Mouse (Mus musculus) forebrain, embryonic 15.5 days (tissue): ENCODE results near the gene Cass4. TPM values are rescaled to one million over a fixed set of nuclear protein-coding genes. Genes with fewer than 3 reads are reported as not detected.

Source experiments
- ATAC-seq: fragments of 200-750 bp; cut with Nextera tagmentation; replicated peaks from 2 replicates; pipeline ENCODE4 v1.8.0; 2017; ENCODE audit warnings: mild to moderate bottlenecking, moderate TSS enrichment, moderate library complexity
- H3K27ac ChIP-seq: fragments of 300-500 bp; sonication (generic); replicated peaks from 2 replicates; pipeline ENCODE4 v1.5.1; 2015; ENCODE audit warnings: mild to moderate bottlenecking, inconsistent platforms
- H3K27me3 ChIP-seq: fragments of 300-500 bp; sonication (generic); 2 replicates; pipeline ENCODE4 v1.6.1; 2015; ENCODE audit warnings: inconsistent platforms
- H3K36me3 ChIP-seq: fragments of 300-500 bp; sonication (generic); 2 replicates; pipeline ENCODE4 v1.6.1; 2015; ENCODE audit warnings: mild to moderate bottlenecking, inconsistent platforms
- H3K4me1 ChIP-seq: fragments of 300-500 bp; sonication (generic); 2 replicates; pipeline ENCODE4 v1.6.1; 2015; ENCODE audit warnings: inconsistent platforms
- H3K4me2 ChIP-seq: fragments of 300-500 bp; sonication (generic); replicated peaks from 2 replicates; pipeline ENCODE4 v1.6.1; 2015; ENCODE audit warnings: mild to moderate bottlenecking, inconsistent platforms
- H3K4me3 ChIP-seq: fragments of 300-500 bp; sonication (generic); 2 replicates; pipeline ENCODE4 v1.5.1; 2015; ENCODE audit warnings: mild to moderate bottlenecking, inconsistent platforms
- H3K9ac ChIP-seq: fragments of 300-500 bp; sonication (generic); replicated peaks from 2 replicates; pipeline ENCODE4 v1.6.1; 2015; ENCODE audit warnings: mild to moderate bottlenecking, inconsistent platforms
- H3K9me3 ChIP-seq: fragments of 300-500 bp; sonication (generic); 2 replicates; pipeline ENCODE4 v1.6.1; 2016; ENCODE audit warnings: inconsistent platforms
- WGBS: fragments of 180-500 bp; shearing (Covaris S2); methylation state at CpG from one replicate; pipeline ENCODE4 v1.1.7; 2015; ENCODE audit warnings: mixed read lengths; 5-methylcytosine and 5-hydroxymethylcytosine counted together
- polyA plus RNA-seq: library from polyadenylated mRNA; unstranded; fragments of >200 nt; fragmentation: Nextera tagmentation; extraction: Ambion mirVana; gene quantifications from 2 replicates; pipeline ENCODE4 v1.2.1, GENCODE M21; 2015

The Cass4 gene
- polyA plus RNA-seq, 1 experiment from 2014 or later, result 0.05 TPM

DNA sequence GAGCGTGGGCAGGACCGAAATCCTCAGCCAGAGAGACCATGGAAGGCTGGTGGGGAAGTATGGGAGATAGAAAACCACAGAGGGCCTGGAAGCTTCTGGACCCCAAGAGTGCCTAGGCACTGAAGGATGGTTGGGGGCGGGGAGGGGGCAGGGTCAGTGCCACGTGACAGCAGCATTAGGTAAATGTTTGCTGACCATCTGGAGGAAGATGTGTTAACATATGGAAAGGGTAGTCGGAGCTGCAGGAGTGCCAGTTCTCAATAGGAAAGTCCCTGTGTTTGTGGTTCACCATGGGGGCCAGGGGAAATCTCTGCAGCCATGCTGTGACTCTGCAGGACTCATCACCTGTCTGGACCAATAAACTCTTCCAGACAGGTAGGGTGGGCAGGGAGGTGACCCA, 20.3 kb downstream of the Cass4 start:
- Histone ChIP-seq H3K4me1 (no peaks in the 10 kb centered on the region), H3K36me3 (no peaks in the 10 kb centered on the region), H3K4me2 (no peak overlapping the region), H3K9me3 (no peaks in the 10 kb centered on the region), H3K4me3 (no peak overlapping the region), H3K9ac (no peak overlapping the region), H3K27ac (no peak overlapping the region), H3K27me3 (no peaks in the 10 kb centered on the region)
- no peak for ATAC-seq
- 59% methylated on average over 5 of the region's 5 CpGs for WGBS

DNA sequence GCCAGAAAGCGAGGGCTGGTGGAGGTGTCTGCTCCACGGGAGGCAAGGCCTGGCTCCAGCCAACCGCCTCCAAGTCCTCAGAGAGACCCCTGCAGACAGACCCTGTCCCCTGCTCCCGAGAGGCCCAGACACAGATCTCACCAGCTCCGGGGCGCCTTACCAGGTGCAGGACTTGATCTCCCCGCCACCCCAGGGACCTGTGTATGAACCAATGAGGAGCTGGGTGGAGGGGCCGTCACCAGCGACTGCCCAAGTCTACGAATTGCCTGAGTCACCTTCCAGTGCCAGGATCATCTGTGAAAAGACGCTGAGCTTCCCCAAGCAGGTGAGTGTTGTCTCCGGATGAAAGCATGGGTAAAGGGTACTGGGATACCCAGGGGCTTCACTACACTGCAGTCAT, 22.6 kb downstream of the Cass4 start:
- no peak for ATAC-seq
- no peaks in the 10 kb centered on the region for H3K9me3 ChIP-seq
- no peaks in the 10 kb centered on the region for H3K36me3 ChIP-seq
- H3K27me3 ChIP-seq, result no peaks in the 10 kb centered on the region
- no peak overlapping the region for H3K4me3 ChIP-seq
- H3K9ac ChIP-seq, result no peak overlapping the region
- WGBS, result 59% methylated on average over 12 of the region's 12 CpGs
- no peak overlapping the region for H3K4me2 ChIP-seq
- no peaks in the 10 kb centered on the region for H3K4me1 ChIP-seq
- no peak overlapping the region for H3K27ac ChIP-seq

DNA sequence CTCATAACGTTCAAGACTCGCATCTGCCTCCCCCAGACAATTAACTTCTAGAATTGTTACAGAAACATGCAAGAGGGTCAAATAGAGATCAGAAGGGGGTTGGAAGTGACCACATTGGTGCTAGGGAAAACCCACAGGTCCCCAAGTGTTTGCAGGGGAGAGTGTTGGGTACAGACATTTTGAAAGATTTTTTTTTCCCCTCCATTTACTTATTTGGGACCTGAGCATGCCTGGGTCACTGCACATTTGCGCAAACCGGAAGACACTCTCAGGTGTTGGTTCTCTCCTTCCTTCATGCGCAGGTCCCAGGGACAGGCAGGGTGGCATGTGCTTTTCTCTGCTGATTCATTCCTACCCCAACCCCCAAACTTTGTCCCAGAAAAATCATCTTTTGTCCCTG, 23.3 kb downstream of the Cass4 start:
- Histone ChIP-seq H3K36me3 (no peaks in the 10 kb centered on the region), H3K9ac (no peak overlapping the region), H3K27me3 (no peaks in the 10 kb centered on the region), H3K4me3 (no peak overlapping the region), H3K4me2 (no peak overlapping the region), H3K9me3 (no peaks in the 10 kb centered on the region), H3K4me1 (no peaks in the 10 kb centered on the region), H3K27ac (no peak overlapping the region)
- WGBS, result 88% methylated on average over 5 of the region's 5 CpGs
- no peak for ATAC-seq

DNA sequence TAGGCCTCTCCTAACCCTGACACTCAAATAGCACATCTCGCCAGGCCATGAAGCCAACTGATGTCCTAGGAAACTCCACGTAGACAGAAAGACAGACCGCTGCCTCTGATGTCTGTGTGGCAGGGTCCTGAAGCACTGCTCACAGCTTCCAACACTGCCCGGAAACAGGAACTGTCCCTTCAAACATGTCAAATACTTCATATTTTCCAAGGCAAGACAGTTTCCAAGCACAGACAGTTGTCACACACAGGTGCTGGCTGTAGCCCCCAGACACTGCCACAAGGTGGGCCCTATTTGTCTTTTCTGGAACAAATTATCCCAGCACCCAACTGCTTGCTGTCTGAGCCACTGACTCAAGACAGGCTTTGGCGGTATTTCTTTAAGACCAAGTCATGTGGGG, 24.6 kb downstream of the Cass4 start:
- Histone ChIP-seq H3K9ac (no peak overlapping the region), H3K27ac (no peak overlapping the region), H3K4me1 (no peaks in the 10 kb centered on the region), H3K36me3 (no peaks in the 10 kb centered on the region), H3K27me3 (no peaks in the 10 kb centered on the region), H3K4me3 (no peak overlapping the region), H3K4me2 (no peak overlapping the region), H3K9me3 (no peaks in the 10 kb centered on the region)
- ATAC-seq, result no peak
- 90% methylated on average over 5 of the region's 5 CpGs for WGBS

DNA sequence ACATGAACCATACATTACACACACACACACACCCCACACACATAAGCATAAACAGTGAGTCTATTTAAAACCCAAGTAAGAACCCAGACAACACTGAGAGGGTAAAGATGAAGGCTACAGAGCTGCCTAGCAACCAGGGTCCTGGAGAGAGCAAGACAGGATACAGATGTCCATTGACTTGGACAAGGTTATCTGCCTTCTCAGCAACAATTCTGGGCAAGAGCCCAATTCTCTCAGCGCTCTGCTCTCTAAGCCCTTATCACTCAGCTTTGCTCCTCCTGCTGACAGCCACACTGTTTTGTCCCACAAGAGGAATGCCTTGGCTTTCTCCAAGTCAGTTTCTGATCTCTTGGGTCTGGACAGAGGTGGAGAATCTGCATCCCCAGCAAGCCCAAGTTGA, 37.0 kb downstream of the Cass4 start:
- no peaks in the 10 kb centered on the region for H3K36me3 ChIP-seq
- no peak for ATAC-seq
- no peaks in the 10 kb centered on the region for H3K4me1 ChIP-seq
- H3K27me3 ChIP-seq, result no peaks in the 10 kb centered on the region
- H3K9me3 ChIP-seq, result no peaks in the 10 kb centered on the region
- 83% methylated on average over 1 of the region's 1 CpGs for WGBS
- no peak overlapping the region for H3K9ac ChIP-seq
- H3K27ac ChIP-seq, result no peak overlapping the region
- no peak overlapping the region for H3K4me2 ChIP-seq
- H3K4me3 ChIP-seq, result no peak overlapping the region

DNA sequence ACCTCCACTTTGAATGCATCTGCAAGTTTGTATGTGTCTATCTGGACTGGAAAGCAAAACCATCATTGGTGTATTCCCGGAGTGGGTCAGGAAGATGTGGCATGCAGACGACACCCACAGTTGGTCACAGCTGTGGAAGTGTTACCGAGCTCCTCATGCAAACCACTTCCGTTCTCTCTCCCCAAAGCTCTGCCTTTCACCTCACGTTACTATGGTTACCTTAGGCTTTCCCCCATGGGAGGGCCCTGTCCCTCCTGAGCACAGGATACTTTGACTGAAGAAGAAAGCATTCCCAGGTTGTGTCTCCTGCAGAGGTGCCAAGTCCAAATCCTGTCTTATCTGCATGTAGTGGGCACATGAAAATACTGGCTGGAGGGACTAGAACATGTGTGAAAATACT, 40.2 kb downstream of the Cass4 start:
- WGBS, result 55% methylated on average over 5 of the region's 5 CpGs
- H3K4me2 ChIP-seq, result no peak overlapping the region
- no peaks in the 10 kb centered on the region for H3K27me3 ChIP-seq
- no peak for ATAC-seq
- H3K9me3 ChIP-seq, result no peaks in the 10 kb centered on the region
- no peaks in the 10 kb centered on the region for H3K4me1 ChIP-seq
- no peak overlapping the region for H3K9ac ChIP-seq
- H3K4me3 ChIP-seq, result no peak overlapping the region
- no peak overlapping the region for H3K27ac ChIP-seq
- no peaks in the 10 kb centered on the region for H3K36me3 ChIP-seq

DNA sequence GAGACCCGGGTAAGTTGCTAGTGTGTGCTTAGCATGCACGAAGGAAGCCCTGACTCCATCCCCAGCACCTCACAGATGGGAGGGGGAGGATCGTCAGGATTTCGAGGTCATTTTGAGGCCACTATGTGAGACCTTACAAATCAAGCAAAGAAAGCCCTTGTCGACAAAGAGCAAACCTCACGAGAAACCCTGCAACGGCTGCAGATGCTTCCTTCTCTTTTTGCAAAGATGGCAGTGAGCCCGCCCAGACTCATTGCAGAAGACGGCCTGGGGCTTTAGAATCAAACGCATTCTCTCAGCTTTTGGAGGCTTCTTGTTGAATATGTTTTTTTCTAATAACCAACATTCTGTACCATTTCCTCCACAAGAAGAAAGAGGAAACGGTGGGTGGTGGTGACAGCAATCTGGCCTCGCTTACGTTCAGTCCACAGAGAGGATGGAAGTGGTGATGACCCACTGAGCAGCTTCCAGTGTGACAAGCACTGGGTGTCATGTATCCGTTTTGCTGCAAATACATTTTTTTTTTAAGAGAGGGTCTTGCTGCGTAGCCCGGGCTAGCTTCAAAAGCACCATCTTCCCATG, 43.9 kb downstream of the Cass4 start:
- H3K36me3 ChIP-seq, result no peaks in the 10 kb centered on the region
- H3K4me2 ChIP-seq, result no peak overlapping the region
- no peaks in the 10 kb centered on the region for H3K9me3 ChIP-seq
- H3K4me1 ChIP-seq, result peaks cover 20% of the 10 kb centered on the region
- no peaks in the 10 kb centered on the region for H3K27me3 ChIP-seq
- H3K27ac ChIP-seq, result no peak overlapping the region
- H3K4me3 ChIP-seq, result no peak overlapping the region
- WGBS, result 72% methylated on average over 16 of the region's 16 CpGs
- H3K9ac ChIP-seq, result no peak overlapping the region
- no peak for ATAC-seq

DNA sequence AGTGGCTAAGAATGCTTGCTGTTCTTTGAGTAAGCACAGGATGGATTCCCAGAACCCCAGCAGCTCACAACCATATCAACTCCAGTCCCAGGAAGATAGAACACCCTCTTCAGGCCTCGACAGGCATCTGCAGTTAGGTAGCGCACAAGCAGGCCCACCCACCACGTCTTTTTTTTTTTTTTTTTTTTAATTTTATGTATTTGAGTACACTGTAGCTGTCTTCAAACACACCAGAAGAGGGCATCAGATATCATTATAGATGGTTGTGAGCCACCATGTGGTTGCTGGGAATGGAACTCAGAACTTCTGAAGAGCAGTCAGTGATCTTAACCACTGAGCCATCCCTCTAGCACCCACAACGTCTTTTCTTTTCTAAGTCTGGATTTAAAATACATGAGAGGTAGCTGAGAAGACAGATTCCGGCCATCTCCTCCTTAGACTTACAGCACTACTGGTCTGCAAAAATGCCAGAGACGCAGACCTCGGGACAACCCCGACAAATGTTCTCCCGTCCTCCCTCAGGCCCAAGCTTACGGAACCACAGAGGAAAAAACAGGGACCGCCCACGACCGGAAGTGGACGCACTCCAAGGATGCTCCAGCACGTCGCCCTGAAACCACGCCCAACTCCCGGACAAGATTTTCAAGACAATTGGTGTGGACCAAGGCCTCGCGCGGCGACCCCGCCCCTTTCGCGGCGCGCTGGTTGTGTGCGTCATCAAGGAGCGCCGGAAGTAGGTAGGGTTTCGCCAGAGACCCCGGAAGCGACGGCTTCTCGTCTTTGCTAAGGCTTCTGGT, 46.4 kb downstream of the Cass4 start, which contains the start of gene Rtf2:
Gene Rtf2, plus strand, starts transcription at position 714 of the 797 bp plus-strand sequence.
- Histone ChIP-seq H3K4me1 (peaks cover 20% of the 10 kb centered on the region), H3K4me2 (peak within 1 kb of the TSS; percentile 61), H3K27me3 (no peaks in the 10 kb centered on the region), H3K9ac (peak within 1 kb of the TSS; percentile 57), H3K36me3 (no peaks in the 10 kb centered on the region; the same call in 1 of the 2 replicates), H3K9me3 (no peaks in the 10 kb centered on the region), H3K4me3 (peak within 1 kb of the TSS; percentile 60), H3K27ac (peak within 1 kb of the TSS; percentile 49)
- WGBS, result 2% methylated on average over 35 of the region's 35 CpGs
- ATAC-seq, result peak; percentile 96

DNA sequence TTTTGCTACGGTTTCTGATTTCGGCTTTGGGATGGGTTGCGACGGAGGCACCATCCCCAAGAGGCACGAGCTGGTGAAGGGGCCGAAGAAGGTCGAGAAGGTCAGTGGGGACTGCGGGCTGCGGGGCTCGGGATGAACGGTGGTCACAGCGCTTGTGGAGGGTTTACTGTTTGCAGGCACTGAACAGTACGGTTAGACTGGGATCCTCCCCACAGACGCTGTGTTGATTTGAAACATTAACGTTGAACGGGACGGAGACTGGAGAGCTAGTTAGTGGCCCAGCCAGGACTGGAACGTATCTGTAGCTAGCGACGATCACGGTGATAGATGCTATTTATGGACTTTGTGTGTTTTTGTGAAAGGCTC, 47.0 kb downstream of the Cass4 start:
- WGBS, result under 1% methylated on average over 21 of the region's 21 CpGs
- Histone ChIP-seq H3K9me3 (no peaks in the 10 kb centered on the region), H3K9ac (peak overlapping the region; percentile 57), H3K4me3 (peak overlapping the region; percentile 60), H3K4me2 (peak overlapping the region; percentile 61), H3K4me1 (peaks cover 20% of the 10 kb centered on the region), H3K36me3 (peaks cover 1% of the 10 kb centered on the region), H3K27ac (peak overlapping the region; percentile 47), H3K27me3 (no peaks in the 10 kb centered on the region)
- peak; percentile 62 for ATAC-seq

DNA sequence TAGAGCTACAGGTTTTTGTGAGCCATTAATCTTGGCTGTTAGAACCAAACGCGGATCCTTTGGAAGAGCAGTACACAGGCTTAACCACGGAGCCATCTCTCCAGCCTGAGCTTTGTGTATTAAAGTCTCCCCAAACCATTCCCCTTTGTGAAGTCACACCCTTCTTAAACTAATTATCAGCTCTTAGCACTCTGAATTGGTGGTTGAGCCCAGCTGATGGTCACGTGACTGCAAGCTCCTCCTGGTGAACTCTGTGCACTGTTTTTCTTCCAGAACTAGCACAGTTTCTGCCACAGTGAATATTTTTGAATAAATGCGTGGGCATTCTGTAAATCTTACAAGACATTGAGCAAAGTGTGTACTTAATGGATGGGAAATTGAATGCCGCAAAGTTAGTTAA, 47.6 kb downstream of the Cass4 start:
- 32% methylated on average over 6 of the region's 6 CpGs for WGBS
- Histone ChIP-seq H3K36me3 (peaks cover 7% of the 10 kb centered on the region), H3K9me3 (no peaks in the 10 kb centered on the region), H3K4me3 (peak overlapping the region; percentile 60), H3K4me1 (peaks cover 20% of the 10 kb centered on the region), H3K4me2 (peak overlapping the region; percentile 61), H3K27ac (no peak overlapping the region), H3K27me3 (no peaks in the 10 kb centered on the region), H3K9ac (peak overlapping the region; percentile 57)
- no peak for ATAC-seq

DNA sequence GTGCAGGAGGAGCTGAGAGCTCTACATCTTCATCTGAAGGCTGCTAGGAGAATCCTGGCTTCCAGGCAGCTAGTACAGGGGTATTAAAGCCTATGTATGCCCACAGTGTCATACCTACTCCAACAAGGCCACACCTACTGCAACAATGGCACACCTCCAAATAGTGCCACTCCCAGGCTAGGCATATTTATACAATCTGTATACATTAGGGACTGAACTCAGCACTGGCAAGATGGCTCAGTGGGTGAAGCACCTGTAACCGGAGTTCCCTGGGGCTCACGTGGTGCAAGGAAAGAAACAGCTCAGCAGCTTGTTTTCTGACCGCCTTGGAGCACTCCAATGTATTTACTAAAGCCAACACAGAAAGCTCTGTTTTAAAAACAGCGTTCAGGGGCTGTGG, 52.0 kb downstream of the Cass4 start:
- H3K4me1 ChIP-seq, result peaks cover 14% of the 10 kb centered on the region
- 97% methylated on average over 4 of the region's 4 CpGs for WGBS
- no peak overlapping the region for H3K4me2 ChIP-seq
- no peak overlapping the region for H3K4me3 ChIP-seq
- no peak overlapping the region for H3K27ac ChIP-seq
- peaks cover 51% of the 10 kb centered on the region for H3K36me3 ChIP-seq
- no peak for ATAC-seq
- H3K9ac ChIP-seq, result no peak overlapping the region
- H3K27me3 ChIP-seq, result no peaks in the 10 kb centered on the region
- no peaks in the 10 kb centered on the region for H3K9me3 ChIP-seq

DNA sequence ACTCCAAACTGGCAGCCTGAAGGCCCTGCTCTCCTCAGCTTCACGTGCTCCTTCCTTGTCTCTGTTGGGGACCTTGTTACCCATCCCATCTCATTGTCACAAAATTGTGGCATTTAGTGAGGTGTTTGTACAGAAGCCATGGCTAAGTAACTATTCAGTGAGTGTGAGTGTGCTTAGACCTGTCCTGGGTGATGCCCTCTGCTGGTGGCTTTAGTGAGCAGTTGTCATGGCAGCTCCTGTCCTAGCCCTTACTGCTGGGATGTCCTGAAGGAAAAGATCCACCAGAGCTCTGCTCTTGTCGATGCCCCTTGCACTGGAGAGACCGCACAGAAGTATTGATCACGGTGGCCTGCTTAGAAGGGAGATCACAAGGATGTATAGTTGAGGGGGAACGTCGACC, 53.7 kb downstream of the Cass4 start:
- Histone ChIP-seq H3K4me3 (no peak overlapping the region), H3K9ac (no peak overlapping the region), H3K4me2 (no peak overlapping the region), H3K4me1 (no peaks in the 10 kb centered on the region; the same call in 1 of the 2 replicates), H3K36me3 (peaks cover 62% of the 10 kb centered on the region), H3K27me3 (no peaks in the 10 kb centered on the region), H3K27ac (no peak overlapping the region), H3K9me3 (no peaks in the 10 kb centered on the region)
- no peak for ATAC-seq
- 90% methylated on average over 6 of the region's 6 CpGs for WGBS

DNA sequence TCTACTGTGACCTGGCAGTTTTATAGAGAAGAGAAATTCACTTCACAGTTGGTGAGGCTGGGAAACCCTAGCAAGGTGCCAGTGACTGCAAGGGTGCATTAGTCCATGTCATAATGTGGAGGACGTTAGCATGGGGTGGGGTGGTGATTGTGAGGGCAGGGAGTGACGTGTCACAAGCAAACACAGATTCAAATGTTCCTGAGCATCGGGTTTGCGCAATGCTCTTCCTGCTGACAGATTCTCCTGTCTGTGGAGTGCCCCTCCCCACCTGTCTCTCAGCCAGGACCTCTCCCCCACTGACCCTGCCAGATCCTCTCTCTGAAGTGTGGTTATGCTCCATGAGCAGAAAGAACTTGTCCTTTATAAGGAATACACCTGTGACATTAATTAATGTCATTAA, 54.7 kb downstream of the Cass4 start:
- Histone ChIP-seq H3K36me3 (peaks cover 69% of the 10 kb centered on the region), H3K27ac (no peak overlapping the region)
- 83% methylated on average over 4 of the region's 4 CpGs for WGBS

More for the DNA sequence above, 54.7 kb downstream of the Cass4 start:
- H3K9ac ChIP-seq, result no peak overlapping the region
- H3K4me2 ChIP-seq, result no peak overlapping the region
- no peaks in the 10 kb centered on the region for H3K9me3 ChIP-seq
- no peak overlapping the region for H3K4me3 ChIP-seq
- ATAC-seq, result no peak
- no peaks in the 10 kb centered on the region for H3K27me3 ChIP-seq
- H3K4me1 ChIP-seq, result no peaks in the 10 kb centered on the region
